Mouse (Mus musculus) forebrain, embryonic 12.5 days (tissue): ENCODE measurements at regions not wholly inside any gene's neighbourhood (a gene's known extent, or its start where the extent isn't known, plus 50 kb on each side); places are given as distances from the start of the nearest gene placed in this dataset.

Experiments
- ATAC-seq: fragments of 200-750 bp; cut with Nextera tagmentation; 2 replicates; pipeline ENCODE4 v1.8.0; 2017; ENCODE audit warnings: moderate TSS enrichment; ENCODE audit not compliant: low FRiP score
- H3K27ac ChIP-seq: fragments of 300-500 bp; sonication (generic); 2 replicates; pipeline ENCODE4 v1.5.1; 2016; ENCODE audit warnings: mild to moderate bottlenecking
- H3K27me3 ChIP-seq: fragments of 300-500 bp; sonication (generic); 2 replicates; pipeline ENCODE4 v1.6.1; 2016; ENCODE audit warnings: mild to moderate bottlenecking
- H3K36me3 ChIP-seq: fragments of 300-500 bp; sonication (generic); replicated peaks from 2 replicates; pipeline ENCODE4 v1.6.1; 2016; ENCODE audit warnings: mild to moderate bottlenecking
- H3K4me1 ChIP-seq: fragments of 300-500 bp; sonication (generic); 2 replicates; pipeline ENCODE4 v1.6.1; 2016
- H3K4me2 ChIP-seq: fragments of 300-500 bp; sonication (generic); 2 replicates; pipeline ENCODE4 v1.6.1; 2016; ENCODE audit warnings: mild to moderate bottlenecking, moderate library complexity
- H3K4me3 ChIP-seq: fragments of 300-500 bp; sonication (generic); replicated peaks from 2 replicates; pipeline ENCODE4 v1.5.1; 2016; ENCODE audit warnings: mild to moderate bottlenecking
- H3K9ac ChIP-seq: fragments of 300-500 bp; sonication (generic); 2 replicates; pipeline ENCODE4 v1.6.1; 2016; ENCODE audit warnings: mild to moderate bottlenecking
- H3K9me3 ChIP-seq: fragments of 300-500 bp; sonication (generic); 2 replicates; pipeline ENCODE4 v1.6.1; 2016
- WGBS: fragments of 180-500 bp; shearing (Covaris S2); methylation state at CpG from one replicate; pipeline ENCODE4 v1.1.7; 2016; 5-methylcytosine and 5-hydroxymethylcytosine counted together

GRCm38 (mm10) chr14:103417110-103418061 is 70.8 kb upstream of the Mycbp2 start:
- 0 out of 2 replicates have a peak, but pooled peaks cover 3% of the 10 kb centered on the region for H3K4me1 ChIP-seq
- no peaks in the 10 kb centered on the region for H3K27me3 ChIP-seq
- WGBS, result 74% methylated on average over 12 of the region's 12 CpGs
- ATAC-seq, result peak; percentile 36; the same call in 1 of the 2 replicates
- H3K27ac ChIP-seq, result no peak overlapping the region
- H3K4me2 ChIP-seq, result no peak overlapping the region
- H3K4me3 ChIP-seq, result no peak overlapping the region
- no peaks in the 10 kb centered on the region for H3K36me3 ChIP-seq
- H3K9ac ChIP-seq, result no peak overlapping the region
- H3K9me3 ChIP-seq, result no peaks in the 10 kb centered on the region

- Histone ChIP-seq H3K9me3 (no peaks in the 10 kb centered on the region), H3K4me1 (no peaks in the 10 kb centered on the region), H3K4me2 (no peak overlapping the region), H3K36me3 (no peaks in the 10 kb centered on the region), H3K4me3 (no peak overlapping the region), H3K9ac (no peak overlapping the region), H3K27me3 (no peaks in the 10 kb centered on the region), H3K27ac (no peak overlapping the region)
- WGBS, result 64% methylated on average over 2 of the region's 2 CpGs
- ATAC-seq, result no peak
Measured at GRCm38 (mm10) chr14:103404611-103405010, 58.0 kb upstream of the Mycbp2 start.

GRCm38 (mm10) chr14:103403054-103403453 is 56.4 kb upstream of the Mycbp2 start:
- WGBS, result 83% methylated on average over 3 of the region's 3 CpGs
- Histone ChIP-seq H3K36me3 (no peaks in the 10 kb centered on the region), H3K4me3 (no peak overlapping the region), H3K4me2 (no peak overlapping the region), H3K9me3 (no peaks in the 10 kb centered on the region), H3K27ac (no peak overlapping the region), H3K9ac (no peak overlapping the region), H3K4me1 (no peaks in the 10 kb centered on the region), H3K27me3 (no peaks in the 10 kb centered on the region)
- ATAC-seq, result no peak

- Histone ChIP-seq H3K4me3 (no peak overlapping the region), H3K4me2 (no peak overlapping the region), H3K9ac (no peak overlapping the region), H3K36me3 (no peaks in the 10 kb centered on the region), H3K27me3 (no peaks in the 10 kb centered on the region), H3K27ac (no peak overlapping the region), H3K4me1 (no peaks in the 10 kb centered on the region), H3K9me3 (no peaks in the 10 kb centered on the region)
- WGBS, result 87% methylated on average over 2 of the region's 2 CpGs
- no peak for ATAC-seq
Measured at GRCm38 (mm10) chr14:103401983-103402382, 55.4 kb upstream of the Mycbp2 start.

GRCm38 (mm10) chr14:103401280-103401679 is 54.7 kb upstream of the Mycbp2 start:
- H3K9me3 ChIP-seq, result no peaks in the 10 kb centered on the region
- WGBS, result 88% methylated on average over 2 of the region's 2 CpGs
- no peak overlapping the region for H3K4me3 ChIP-seq
- no peak for ATAC-seq
- no peak overlapping the region for H3K4me2 ChIP-seq
- H3K36me3 ChIP-seq, result no peaks in the 10 kb centered on the region
- H3K4me1 ChIP-seq, result no peaks in the 10 kb centered on the region
- no peaks in the 10 kb centered on the region for H3K27me3 ChIP-seq
- no peak overlapping the region for H3K27ac ChIP-seq
- H3K9ac ChIP-seq, result no peak overlapping the region

- Histone ChIP-seq H3K4me2 (no peak overlapping the region), H3K4me3 (no peak overlapping the region), H3K27ac (no peak overlapping the region), H3K9ac (no peak overlapping the region), H3K27me3 (no peaks in the 10 kb centered on the region), H3K9me3 (no peaks in the 10 kb centered on the region), H3K36me3 (no peaks in the 10 kb centered on the region), H3K4me1 (no peaks in the 10 kb centered on the region)
- no peak for ATAC-seq
- 93% methylated on average over 1 of the region's 1 CpGs for WGBS
Measured at GRCm38 (mm10) chr14:103398401-103398800, 51.8 kb upstream of the Mycbp2 start.
